Mouse (Mus musculus) fibroblast of lung, adult 2 months (primary cell): ENCODE results near the gene Rnf141.
A peak's percentile ranks its signal among the peaks of the same experiment; 100 is the strongest.

Source experiments
- DNase-seq: peaks from one replicate; pipeline ENCODE4 v3.0.0-alpha.2; 2011; ENCODE audit warnings: low read depth

The Rnf141 gene

GRCm38 (mm10) chr7:110843916-110844874 lies at the start of gene Rnf141:
Gene Rnf141, minus strand, starts transcription at chr7:110844457.
- peak; percentile 83 for DNase-seq

- DNase-seq = no peak
These were observed 47.3 kb upstream of the Rnf141 start for GRCm38 (mm10) chr7:110891501-110891986.

GRCm38 (mm10) chr7:110881746-110882333 lies 37.6 kb upstream of the Rnf141 start:
- no peak for DNase-seq

GRCm38 (mm10) chr7:110878028-110878427 lies 33.8 kb upstream of the Rnf141 start:
- DNase-seq = no peak

GRCm38 (mm10) chr7:110876965-110877364 lies 32.7 kb upstream of the Rnf141 start:
- no peak for DNase-seq

- DNase-seq = no peak
These were observed 24.6 kb upstream of the Rnf141 start for GRCm38 (mm10) chr7:110868807-110869206.

GRCm38 (mm10) chr7:110867116-110867515 lies 22.9 kb upstream of the Rnf141 start:
- no peak for DNase-seq

GRCm38 (mm10) chr7:110866021-110866420 lies 21.8 kb upstream of the Rnf141 start:
- no peak for DNase-seq

GRCm38 (mm10) chr7:110865570-110865969 lies 21.3 kb upstream of the Rnf141 start:
- no peak for DNase-seq

GRCm38 (mm10) chr7:110865038-110865437 lies 20.8 kb upstream of the Rnf141 start:
- DNase-seq = no peak

- DNase-seq = no peak
These were observed 18.6 kb upstream of the Rnf141 start, which contains the start of gene Lyve1 for GRCm38 (mm10) chr7:110862751-110863289. Gene Lyve1, minus strand, starts transcription at chr7:110863239.

GRCm38 (mm10) chr7:110860129-110860528 lies 15.9 kb upstream of the Rnf141 start:
- no peak for DNase-seq

GRCm38 (mm10) chr7:110855604-110856003 lies 11.3 kb upstream of the Rnf141 start:
- DNase-seq = no peak

- DNase-seq = no peak
These were observed 10.8 kb upstream of the Rnf141 start for GRCm38 (mm10) chr7:110854927-110855546.

GRCm38 (mm10) chr7:110854519-110854918 lies 10.3 kb upstream of the Rnf141 start:
- DNase-seq = no peak

GRCm38 (mm10) chr7:110853611-110854010 lies 9.4 kb upstream of the Rnf141 start:
- no peak for DNase-seq

GRCm38 (mm10) chr7:110851541-110852203 lies 7.4 kb upstream of the Rnf141 start:
- DNase-seq = peak; percentile 66

- DNase-seq = no peak
These were observed 4.1 kb upstream of the Rnf141 start for GRCm38 (mm10) chr7:110848371-110848770.

- no peak for DNase-seq
These were observed 3.1 kb upstream of the Rnf141 start for GRCm38 (mm10) chr7:110847321-110847720.

GRCm38 (mm10) chr7:110840332-110840731 lies 3.9 kb downstream of the Rnf141 start:
- no peak for DNase-seq

GRCm38 (mm10) chr7:110834522-110834921 lies 9.7 kb downstream of the Rnf141 start:
- DNase-seq = no peak

GRCm38 (mm10) chr7:110834018-110834417 lies 10.2 kb downstream of the Rnf141 start:
- no peak for DNase-seq
